Mouse (Mus musculus) urinary bladder, adult 2 months (tissue): ENCODE measurements around the gene Tekt1. TPM values are rescaled to one million over a fixed set of nuclear protein-coding genes. Genes with fewer than 3 reads are reported as not detected.
A peak's percentile ranks its signal among the peaks of the same experiment; 100 is the strongest.

Experiments
- DNase-seq: peaks from one replicate; pipeline ENCODE4 v3.0.0; 2022; ENCODE audit warnings: low spot score
- polyA plus RNA-seq: library from polyadenylated mRNA; depleted of rRNA; stranded (reverse); fragments of >200 nt; gene quantifications from 2 replicates; pipeline ENCODE4 v1.2.3, GENCODE M21; 2012; rRNA removed

The Tekt1 gene
- polyA plus RNA-seq, 1 experiment: 0.17 TPM

GRCm38 (mm10) chr11:72342549-72343237 is 19.5 kb downstream of the Tekt1 start:
- no peak for DNase-seq

GRCm38 (mm10) chr11:72339716-72340115 is 22.5 kb downstream of the Tekt1 start:
- no peak for DNase-seq

- DNase-seq: no peak
These were observed 23.8 kb downstream of the Tekt1 start for GRCm38 (mm10) chr11:72338437-72338871.

- no peak for DNase-seq
These were observed 25.5 kb downstream of the Tekt1 start for GRCm38 (mm10) chr11:72336726-72337125.

GRCm38 (mm10) chr11:72334653-72335052 is 27.6 kb downstream of the Tekt1 start:
- no peak for DNase-seq

GRCm38 (mm10) chr11:72332951-72333667 is 29.1 kb downstream of the Tekt1 start:
- DNase-seq: no peak

GRCm38 (mm10) chr11:72325701-72326100 is 36.5 kb downstream of the Tekt1 start:
- DNase-seq: no peak

- no peak for DNase-seq
These were observed 37.8 kb downstream of the Tekt1 start for GRCm38 (mm10) chr11:72324431-72324830.

- DNase-seq: no peak
These were observed 44.2 kb downstream of the Tekt1 start for GRCm38 (mm10) chr11:72318026-72318425.

- DNase-seq: no peak
These were observed 47.9 kb downstream of the Tekt1 start, which contains the start of gene Fbxo39 for GRCm38 (mm10) chr11:72314151-72314895. Fbxo39 (plus strand) TSS chr11:72314444.

- DNase-seq: no peak
These were observed 50.8 kb downstream of the Tekt1 start for GRCm38 (mm10) chr11:72311355-72312001.

- no peak for DNase-seq
These were observed 51.8 kb downstream of the Tekt1 start for GRCm38 (mm10) chr11:72310491-72310890.

- no peak for DNase-seq
These were observed 53.3 kb downstream of the Tekt1 start for GRCm38 (mm10) chr11:72308982-72309381.

GRCm38 (mm10) chr11:72307461-72307860 is 54.8 kb downstream of the Tekt1 start:
- DNase-seq: no peak

GRCm38 (mm10) chr11:72302230-72302629 is 60.0 kb downstream of the Tekt1 start:
- no peak for DNase-seq

- peak; percentile 28 for DNase-seq
These were observed 60.9 kb downstream of the Tekt1 start, which contains the start of gene Xaf1 for GRCm38 (mm10) chr11:72301334-72301733. Xaf1 (plus strand) TSS chr11:72301629.

Other genes starting within 250 kb of the Tekt1 start
- gene Pitpnm3, start 226.7 kb downstream of the Tekt1 start, polyA plus RNA-seq: 9.6 and 9.9 TPM in 2 replicates
- 0.43 and 0.84 TPM in 2 replicates for gene Gm43951, start 155.6 kb downstream of the Tekt1 start, polyA plus RNA-seq
- gene 4933427D14Rik, start 155.0 kb downstream of the Tekt1 start, polyA plus RNA-seq: 10.7 and 10.8 TPM in 2 replicates
- 146 and 164 TPM in 2 replicates for gene Txndc17, start 154.9 kb downstream of the Tekt1 start, polyA plus RNA-seq
- gene Med31, start 146.8 kb downstream of the Tekt1 start, polyA plus RNA-seq: 17.7 and 25.5 TPM in 2 replicates
- 0.16 and 0.39 TPM in 2 replicates for gene Slc13a5, start 95.2 kb downstream of the Tekt1 start, polyA plus RNA-seq
- 34.1 and 37.8 TPM in 2 replicates for gene Xaf1, start 60.8 kb downstream of the Tekt1 start, polyA plus RNA-seq
- 0.07 and 0.10 TPM in 2 replicates for gene Fbxo39, start 48.0 kb downstream of the Tekt1 start, polyA plus RNA-seq
- 5.3 and 6.7 TPM in 2 replicates for gene Smtnl2, start 49.3 kb upstream of the Tekt1 start, polyA plus RNA-seq
- gene Ggt6, start 73.1 kb upstream of the Tekt1 start, polyA plus RNA-seq: 3.6 and 3.7 TPM in 2 replicates
- 55.1 and 75.5 TPM in 2 replicates for gene Mybbp1a, start 78.9 kb upstream of the Tekt1 start, polyA plus RNA-seq
- gene Spns2, start 127.5 kb upstream of the Tekt1 start, polyA plus RNA-seq: 17.9 and 20.1 TPM in 2 replicates
- gene Spns3, start 188.1 kb upstream of the Tekt1 start, polyA plus RNA-seq: 0.45 and 0.46 TPM in 2 replicates
- 32.1 and 32.9 TPM in 2 replicates for gene Ube2g1, start 244.8 kb upstream of the Tekt1 start, polyA plus RNA-seq